Mouse (Mus musculus) forebrain, embryonic 12.5 days (tissue): ENCODE results near the gene Trim2. TPM values are rescaled to one million over a fixed set of nuclear protein-coding genes. Genes with fewer than 3 reads are reported as not detected.

Source experiments
- ATAC-seq: fragments of 200-750 bp; cut with Nextera tagmentation; 2 replicates; pipeline ENCODE4 v1.8.0; 2017; ENCODE audit warnings: moderate TSS enrichment; ENCODE audit not compliant: low FRiP score
- H3K27ac ChIP-seq: fragments of 300-500 bp; sonication (generic); 2 replicates; pipeline ENCODE4 v1.5.1; 2016; ENCODE audit warnings: mild to moderate bottlenecking
- H3K27me3 ChIP-seq: fragments of 300-500 bp; sonication (generic); 2 replicates; pipeline ENCODE4 v1.6.1; 2016; ENCODE audit warnings: mild to moderate bottlenecking
- H3K36me3 ChIP-seq: fragments of 300-500 bp; sonication (generic); replicated peaks from 2 replicates; pipeline ENCODE4 v1.6.1; 2016; ENCODE audit warnings: mild to moderate bottlenecking
- H3K4me1 ChIP-seq: fragments of 300-500 bp; sonication (generic); 2 replicates; pipeline ENCODE4 v1.6.1; 2016
- H3K4me2 ChIP-seq: fragments of 300-500 bp; sonication (generic); 2 replicates; pipeline ENCODE4 v1.6.1; 2016; ENCODE audit warnings: mild to moderate bottlenecking, moderate library complexity
- H3K4me3 ChIP-seq: fragments of 300-500 bp; sonication (generic); replicated peaks from 2 replicates; pipeline ENCODE4 v1.5.1; 2016; ENCODE audit warnings: mild to moderate bottlenecking
- H3K9ac ChIP-seq: fragments of 300-500 bp; sonication (generic); 2 replicates; pipeline ENCODE4 v1.6.1; 2016; ENCODE audit warnings: mild to moderate bottlenecking
- H3K9me3 ChIP-seq: fragments of 300-500 bp; sonication (generic); 2 replicates; pipeline ENCODE4 v1.6.1; 2016
- WGBS: fragments of 180-500 bp; shearing (Covaris S2); methylation state at CpG from one replicate; pipeline ENCODE4 v1.1.7; 2016; 5-methylcytosine and 5-hydroxymethylcytosine counted together
- polyA plus RNA-seq: library from polyadenylated mRNA; unstranded; fragments of >200 nt; fragmentation: Nextera tagmentation; extraction: Ambion mirVana; gene quantifications from 2 replicates; pipeline ENCODE4 v1.2.1, GENCODE M21; 2016

Trim2 gene
- polyA plus RNA-seq, 1 experiment from 2014 or later = 107 TPM

- no peak overlapping the region for H3K9ac ChIP-seq
- ATAC-seq = no peak
Observed at GRCm38 (mm10) chr3:84224982-84225381, 81.7 kb downstream of the Trim2 start.

GRCm38 (mm10) chr3:84220748-84221147 is 85.9 kb downstream of the Trim2 start:
- H3K36me3 ChIP-seq = no peaks in the 10 kb centered on the region
- H3K4me1 ChIP-seq = peaks cover 51% of the 10 kb centered on the region
- peak overlapping the region; percentile 76 for H3K9ac ChIP-seq
- H3K27me3 ChIP-seq = no peaks in the 10 kb centered on the region
- H3K4me3 ChIP-seq = peak overlapping the region; percentile 57
- H3K9me3 ChIP-seq = no peaks in the 10 kb centered on the region
- under 1% methylated on average over 11 of the region's 11 CpGs for WGBS
- peak; percentile 79 for ATAC-seq
- H3K27ac ChIP-seq = peak overlapping the region; percentile 90
- H3K4me2 ChIP-seq = peak overlapping the region; percentile 73

More at GRCm38 (mm10) chr3:84224982-84225381, 81.7 kb downstream of the Trim2 start:
- no peak overlapping the region for H3K4me2 ChIP-seq
- no peak overlapping the region for H3K4me3 ChIP-seq
- WGBS = 15% methylated on average over 2 of the region's 2 CpGs
- H3K27me3 ChIP-seq = no peaks in the 10 kb centered on the region
- H3K36me3 ChIP-seq = no peaks in the 10 kb centered on the region
- no peak overlapping the region for H3K27ac ChIP-seq
- no peaks in the 10 kb centered on the region for H3K9me3 ChIP-seq
- H3K4me1 ChIP-seq = peaks cover 23% of the 10 kb centered on the region

GRCm38 (mm10) chr3:84220326-84220725 is 86.4 kb downstream of the Trim2 start:
- H3K27ac ChIP-seq = peak overlapping the region; percentile 90
- H3K9ac ChIP-seq = peak overlapping the region; percentile 76
- peak overlapping the region; percentile 73 for H3K4me2 ChIP-seq
- peaks cover 55% of the 10 kb centered on the region for H3K4me1 ChIP-seq
- WGBS = under 1% methylated on average over 9 of the region's 9 CpGs
- H3K27me3 ChIP-seq = no peaks in the 10 kb centered on the region
- ATAC-seq = peak; percentile 39; the same call in 1 of the 2 replicates
- peak overlapping the region; percentile 57 for H3K4me3 ChIP-seq
- no peaks in the 10 kb centered on the region for H3K9me3 ChIP-seq
- no peaks in the 10 kb centered on the region for H3K36me3 ChIP-seq

- peak overlapping the region; percentile 57 for H3K4me3 ChIP-seq
- peaks cover 60% of the 10 kb centered on the region for H3K4me1 ChIP-seq
- H3K4me2 ChIP-seq = peak overlapping the region; percentile 73
- H3K27ac ChIP-seq = peak overlapping the region; percentile 90
- no peaks in the 10 kb centered on the region for H3K36me3 ChIP-seq
- peak overlapping the region; percentile 76 for H3K9ac ChIP-seq
- no peaks in the 10 kb centered on the region for H3K27me3 ChIP-seq
- under 1% methylated on average over 9 of the region's 9 CpGs for WGBS
- H3K9me3 ChIP-seq = no peaks in the 10 kb centered on the region
- peak; percentile 78 for ATAC-seq
Observed at GRCm38 (mm10) chr3:84219720-84220273, 86.9 kb downstream of the Trim2 start.

GRCm38 (mm10) chr3:84219166-84219710 is 87.4 kb downstream of the Trim2 start:
- 5% methylated on average over 2 of the region's 2 CpGs for WGBS
- Histone ChIP-seq H3K27ac (peak overlapping the region; percentile 90), H3K9me3 (no peaks in the 10 kb centered on the region), H3K4me3 (peak overlapping the region; percentile 57), H3K9ac (peak overlapping the region; percentile 76), H3K4me2 (peak overlapping the region; percentile 73), H3K27me3 (no peaks in the 10 kb centered on the region), H3K4me1 (peaks cover 66% of the 10 kb centered on the region), H3K36me3 (no peaks in the 10 kb centered on the region)
- no peak for ATAC-seq

GRCm38 (mm10) chr3:84218498-84218897 is 88.2 kb downstream of the Trim2 start:
- ATAC-seq = no peak
- no peaks in the 10 kb centered on the region for H3K27me3 ChIP-seq
- H3K4me3 ChIP-seq = peak overlapping the region; percentile 25
- peak overlapping the region; percentile 43; the same call in 1 of the 2 replicates for H3K9ac ChIP-seq
- H3K27ac ChIP-seq = peak overlapping the region; percentile 14; the same call in 1 of the 2 replicates
- WGBS = 47% methylated on average over 2 of the region's 2 CpGs
- peak overlapping the region; percentile 73 for H3K4me2 ChIP-seq
- H3K4me1 ChIP-seq = peaks cover 69% of the 10 kb centered on the region
- H3K36me3 ChIP-seq = no peaks in the 10 kb centered on the region
- no peaks in the 10 kb centered on the region for H3K9me3 ChIP-seq

GRCm38 (mm10) chr3:84217961-84218351 is 88.7 kb downstream of the Trim2 start:
- H3K9ac ChIP-seq = peak overlapping the region; percentile 43; the same call in 1 of the 2 replicates
- no peaks in the 10 kb centered on the region for H3K9me3 ChIP-seq
- peak overlapping the region; percentile 73 for H3K4me2 ChIP-seq
- ATAC-seq = no peak
- WGBS = 18% methylated on average over 4 of the region's 4 CpGs
- H3K27me3 ChIP-seq = no peaks in the 10 kb centered on the region
- H3K4me3 ChIP-seq = peak overlapping the region; percentile 25
- H3K36me3 ChIP-seq = no peaks in the 10 kb centered on the region
- peak overlapping the region; percentile 14 for H3K27ac ChIP-seq
- H3K4me1 ChIP-seq = peaks cover 69% of the 10 kb centered on the region

GRCm38 (mm10) chr3:84217118-84217960 is 89.3 kb downstream of the Trim2 start:
- Histone ChIP-seq H3K4me2 (peak overlapping the region; percentile 73), H3K27me3 (no peaks in the 10 kb centered on the region), H3K36me3 (no peaks in the 10 kb centered on the region), H3K4me1 (peaks cover 73% of the 10 kb centered on the region), H3K9me3 (no peaks in the 10 kb centered on the region), H3K9ac (peak overlapping the region; percentile 43; the same call in 1 of the 2 replicates), H3K27ac (peak overlapping the region; percentile 19), H3K4me3 (peak overlapping the region; percentile 25; the same call in 1 of the 2 replicates)
- ATAC-seq = no peak
- 42% methylated on average over 12 of the region's 12 CpGs for WGBS

GRCm38 (mm10) chr3:84215743-84216360 is 90.8 kb downstream of the Trim2 start:
- Histone ChIP-seq H3K4me2 (0 out of 2 replicates have a peak overlapping the region, but pooled peaks have one; percentile 21), H3K36me3 (no peaks in the 10 kb centered on the region), H3K9me3 (no peaks in the 10 kb centered on the region), H3K4me3 (no peak overlapping the region), H3K27me3 (no peaks in the 10 kb centered on the region), H3K9ac (peak overlapping the region; percentile 25; the same call in 1 of the 2 replicates), H3K27ac (peak overlapping the region; percentile 51; the same call in 1 of the 2 replicates), H3K4me1 (peaks cover 76% of the 10 kb centered on the region)
- WGBS = 83% methylated on average over 15 of the region's 15 CpGs
- no peak for ATAC-seq

GRCm38 (mm10) chr3:84215253-84215652 is 91.4 kb downstream of the Trim2 start:
- Histone ChIP-seq H3K9me3 (no peaks in the 10 kb centered on the region), H3K36me3 (no peaks in the 10 kb centered on the region), H3K9ac (no peak overlapping the region), H3K4me2 (peak overlapping the region; percentile 21; the same call in 1 of the 2 replicates), H3K27ac (peak overlapping the region; percentile 51; the same call in 1 of the 2 replicates), H3K4me1 (peaks cover 78% of the 10 kb centered on the region), H3K4me3 (no peak overlapping the region), H3K27me3 (no peaks in the 10 kb centered on the region)
- WGBS = 60% methylated on average over 9 of the region's 9 CpGs
- peak; percentile 52 for ATAC-seq

GRCm38 (mm10) chr3:84214501-84214900 is 92.2 kb downstream of the Trim2 start:
- WGBS = 82% methylated on average over 6 of the region's 6 CpGs
- Histone ChIP-seq H3K36me3 (peaks cover 7% of the 10 kb centered on the region), H3K4me2 (no peak overlapping the region), H3K4me1 (peaks cover 74% of the 10 kb centered on the region), H3K9me3 (no peaks in the 10 kb centered on the region), H3K27ac (no peak overlapping the region), H3K4me3 (no peak overlapping the region), H3K9ac (no peak overlapping the region), H3K27me3 (no peaks in the 10 kb centered on the region)
- no peak for ATAC-seq
